Mouse (Mus musculus) spleen, postnatal 14 days (tissue): ENCODE measurements around the gene Nsd2.
A peak's percentile ranks its signal among the peaks of the same experiment; 100 is the strongest.
"Not testable (repeated sequence)": the region's sequence is repeated elsewhere in the genome, so short reads cannot be mapped to it uniquely, and the experiment has no call there.

Source experiments
- DNase-seq, 2 experiments: peaks; one replicate each; pipeline ENCODE4 v3.0.0; 2021 to 2022; ENCODE audit warnings: low spot score in 2 of 2

Gene Nsd2

GRCm38 (mm10) chr5:33932413-33932812 lies 111.9 kb downstream of the Nsd2 start:
- no peak for DNase-seq

GRCm38 (mm10) chr5:33934081-33934480 lies 113.6 kb downstream of the Nsd2 start:
- DNase-seq: no peak

GRCm38 (mm10) chr5:33934877-33935276 lies 114.4 kb downstream of the Nsd2 start:
- no peak for DNase-seq

DNA sequence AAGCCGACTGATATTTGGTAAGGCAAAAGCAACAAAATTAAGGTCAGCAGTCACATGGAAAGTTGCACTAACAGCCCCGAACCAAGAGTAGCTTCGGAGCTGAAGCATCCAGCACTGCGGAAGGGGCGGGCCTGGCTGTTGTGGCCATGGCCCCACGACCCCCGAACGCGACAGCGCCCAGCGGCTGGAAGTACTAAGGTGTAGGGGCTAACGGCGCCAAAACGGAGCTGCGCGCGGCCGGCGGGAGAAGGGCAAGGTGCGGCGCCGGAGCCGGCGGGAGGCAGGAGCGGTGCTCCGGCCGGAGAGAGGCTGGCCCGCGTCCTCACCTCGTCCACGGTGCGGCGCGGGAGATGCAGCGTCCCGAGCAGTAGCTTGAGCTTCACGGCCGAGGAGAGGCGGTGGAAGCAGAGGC lies 115.2 kb downstream of the Nsd2 start:
- DNase-seq: no peak

DNA sequence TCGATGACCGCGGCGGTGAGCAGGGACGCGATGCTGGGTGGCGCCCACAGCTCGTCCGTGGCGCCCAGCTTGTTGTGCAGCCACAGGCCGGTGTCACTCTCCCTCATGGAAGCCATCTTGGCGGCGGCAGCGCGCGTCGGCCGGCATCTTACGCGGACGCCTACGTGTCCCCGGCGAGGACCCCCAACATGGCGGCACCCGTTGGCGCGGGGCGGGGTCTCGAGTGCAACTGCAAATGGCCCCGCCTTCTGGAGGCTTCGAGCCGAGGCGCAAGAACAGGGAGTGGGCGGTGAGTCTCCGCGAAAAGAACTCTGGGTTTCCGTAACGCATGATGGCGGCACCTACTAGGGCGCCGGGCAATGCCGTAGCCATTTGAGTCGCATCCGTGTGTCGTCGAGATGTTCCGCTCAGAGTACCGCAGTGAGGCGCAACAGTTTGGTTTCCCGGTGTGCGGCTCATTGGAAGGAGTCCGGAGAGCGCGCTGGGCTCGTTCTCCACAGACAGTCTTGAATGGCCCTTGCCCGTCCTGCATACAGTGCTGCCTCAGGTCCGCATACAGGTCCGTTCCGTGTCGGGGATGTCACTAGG lies 115.7 kb downstream of the Nsd2 start, which contains the start of gene Nelfa:
Gene Nelfa (minus strand): TSS at position 294 of the 588 bp plus-strand sequence.
- peak; percentile 95 to 96 for DNase-seq

- no peak for DNase-seq
Observed at GRCm38 (mm10) chr5:33937230-33937629, 116.7 kb downstream of the Nsd2 start.

GRCm38 (mm10) chr5:33938448-33938847 lies 117.9 kb downstream of the Nsd2 start:
- peak in 1 of 2 experiments; percentile 33 for DNase-seq

DNA sequence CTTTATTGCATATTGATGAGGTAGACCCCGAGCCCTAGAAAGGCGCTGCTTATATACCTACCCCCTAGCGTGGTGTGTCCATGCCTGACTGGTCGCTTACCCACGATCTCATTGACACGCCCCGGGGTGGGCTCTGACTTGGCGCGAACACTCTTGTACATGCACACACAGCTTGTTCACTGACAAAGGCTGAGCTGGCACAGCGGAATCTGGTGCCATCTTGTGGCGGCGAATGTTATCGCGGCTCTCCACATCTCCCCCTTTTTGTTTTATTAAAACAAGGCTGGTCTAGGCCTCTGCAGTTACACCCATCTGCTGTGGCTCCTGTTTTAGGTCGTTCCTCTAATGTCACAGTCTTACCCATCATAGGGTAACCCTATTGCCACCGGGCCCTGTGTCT lies 126.5 kb downstream of the Nsd2 start:
- DNase-seq: not testable (repeated sequence)
